Mouse (Mus musculus): Measurements from ENCODE around the gene Nrap. TPM values are rescaled to one million over a fixed set of nuclear protein-coding genes. Genes with fewer than 3 reads are reported as not detected.

Gene Nrap
- total RNA-seq, 2 experiments from 2014 or later, result 0.15 TPM

DNA sequence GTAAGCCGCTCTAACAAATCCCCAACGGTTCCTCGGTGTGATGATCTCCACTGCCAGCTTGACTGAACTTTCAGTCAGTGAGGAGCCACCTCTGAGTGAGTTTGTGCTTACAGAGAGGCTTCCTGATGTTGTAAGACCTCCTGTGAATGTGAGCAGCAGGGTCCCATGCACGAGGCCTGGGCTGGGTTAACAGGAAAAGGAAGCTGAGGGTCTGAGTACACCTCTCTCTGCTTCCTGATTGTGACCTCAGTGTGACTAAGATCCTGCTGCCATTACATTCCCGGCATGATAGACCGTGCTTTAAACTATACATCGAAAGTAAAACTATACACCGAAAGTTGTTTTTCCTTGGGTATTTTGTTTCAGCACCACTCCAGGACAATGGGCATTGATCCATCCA, 117.8 kb downstream of the Nrap start:
- DNase-seq (ENCODE audit: low spot score in 2 of 2), result no peak
- Histone ChIP-seq H3K4me3 (no peak overlapping the region), H3K27ac (no peak overlapping the region)
- no peak for TF ChIP-seq CTCF (conservative IDR thresholded peaks at IDR 0.05)

Other genes with a start within 250 kb of the Nrap start
- gene Habp2, start 102.9 kb downstream of the Nrap start, total RNA-seq (2021), result not detected
- 1 to 10 TPM; 2.3 to 2.6 TPM for gene Casp7, start 7.1 kb upstream of the Nrap start, total RNA-seq (2021)
- under 1 TPM; 0.17 to 0.54 TPM for gene Plekhs1, start 71.6 kb upstream of the Nrap start, total RNA-seq (2021)
- gene Dclre1a, start 158.2 kb upstream of the Nrap start, total RNA-seq (2021), result 1 to 10 TPM; 6.9 to 7.7 TPM
- gene Nhlrc2, start 158.2 kb upstream of the Nrap start, total RNA-seq (2021), result 10 to 100 TPM; 11.6 to 12.9 TPM